Mouse (Mus musculus): ENCODE results near the gene Cdkn2aipnl.

Gene Cdkn2aipnl

GRCm38 (mm10) chr11:51949155-51949840 is 18.2 kb upstream of the Cdkn2aipnl start:
- DNase-seq, result peak; percentile 21

- DNase-seq, result no peak
Observed at GRCm38 (mm10) chr11:51949919-51950318, 17.5 kb upstream of the Cdkn2aipnl start.

GRCm38 (mm10) chr11:51951861-51952420 is 15.5 kb upstream of the Cdkn2aipnl start:
- no peak for DNase-seq

- peak; percentile 48 for DNase-seq
Observed at GRCm38 (mm10) chr11:51956112-51956511, 11.3 kb upstream of the Cdkn2aipnl start.

GRCm38 (mm10) chr11:51957760-51958159 is 9.7 kb upstream of the Cdkn2aipnl start:
- DNase-seq, result no peak

- DNase-seq, result no peak
Observed at GRCm38 (mm10) chr11:51959511-51959910, 8.0 kb upstream of the Cdkn2aipnl start.

- no peak for DNase-seq
Observed at GRCm38 (mm10) chr11:51960061-51960460, 7.4 kb upstream of the Cdkn2aipnl start.

GRCm38 (mm10) chr11:51960967-51961471 is 6.4 kb upstream of the Cdkn2aipnl start:
- DNase-seq, result peak; percentile 78

GRCm38 (mm10) chr11:51961761-51962160 is 5.7 kb upstream of the Cdkn2aipnl start:
- no peak for DNase-seq

GRCm38 (mm10) chr11:51962277-51962676 is 5.2 kb upstream of the Cdkn2aipnl start:
- DNase-seq, result no peak

GRCm38 (mm10) chr11:51966651-51967050 is 810 bp upstream of the Cdkn2aipnl start:
- no peak for DNase-seq

- no peak for DNase-seq
Observed at GRCm38 (mm10) chr11:51968896-51969295, 1.4 kb downstream of the Cdkn2aipnl start.

- no peak for DNase-seq
Observed at GRCm38 (mm10) chr11:51969511-51969910, 2.0 kb downstream of the Cdkn2aipnl start.

GRCm38 (mm10) chr11:51971644-51972043 is 4.2 kb downstream of the Cdkn2aipnl start:
- no peak for DNase-seq

- DNase-seq, result peak; percentile 73
Observed at GRCm38 (mm10) chr11:51999611-52000289, 32.3 kb downstream of the Cdkn2aipnl start.

- DNase-seq, result peak; percentile 98
Observed at GRCm38 (mm10) chr11:52000290-52000962, 33.0 kb downstream of the Cdkn2aipnl start, which contains the start of gene Ube2b. Gene Ube2b, minus strand, starts transcription at chr11:52000762.

- no peak for DNase-seq
Observed at GRCm38 (mm10) chr11:52001341-52001740, 33.9 kb downstream of the Cdkn2aipnl start.

GRCm38 (mm10) chr11:52001861-52002260 is 34.4 kb downstream of the Cdkn2aipnl start:
- DNase-seq, result no peak

GRCm38 (mm10) chr11:52002842-52003504 is 35.5 kb downstream of the Cdkn2aipnl start:
- no peak for DNase-seq

GRCm38 (mm10) chr11:52003505-52003771 is 36.0 kb downstream of the Cdkn2aipnl start:
- no peak for DNase-seq

GRCm38 (mm10) chr11:52003772-52004528 is 36.5 kb downstream of the Cdkn2aipnl start, which contains the start of gene Cdkl3:
Gene Cdkl3, plus strand, starts transcription at chr11:52004221.
- peak; percentile 97 for DNase-seq

GRCm38 (mm10) chr11:52005586-52005985 is 38.1 kb downstream of the Cdkn2aipnl start:
- no peak for DNase-seq

Data from lung, postnatal 10 days (tissue).